ENCODE assay signal across 7 mouse cellular contexts in the genomic region with DNA sequence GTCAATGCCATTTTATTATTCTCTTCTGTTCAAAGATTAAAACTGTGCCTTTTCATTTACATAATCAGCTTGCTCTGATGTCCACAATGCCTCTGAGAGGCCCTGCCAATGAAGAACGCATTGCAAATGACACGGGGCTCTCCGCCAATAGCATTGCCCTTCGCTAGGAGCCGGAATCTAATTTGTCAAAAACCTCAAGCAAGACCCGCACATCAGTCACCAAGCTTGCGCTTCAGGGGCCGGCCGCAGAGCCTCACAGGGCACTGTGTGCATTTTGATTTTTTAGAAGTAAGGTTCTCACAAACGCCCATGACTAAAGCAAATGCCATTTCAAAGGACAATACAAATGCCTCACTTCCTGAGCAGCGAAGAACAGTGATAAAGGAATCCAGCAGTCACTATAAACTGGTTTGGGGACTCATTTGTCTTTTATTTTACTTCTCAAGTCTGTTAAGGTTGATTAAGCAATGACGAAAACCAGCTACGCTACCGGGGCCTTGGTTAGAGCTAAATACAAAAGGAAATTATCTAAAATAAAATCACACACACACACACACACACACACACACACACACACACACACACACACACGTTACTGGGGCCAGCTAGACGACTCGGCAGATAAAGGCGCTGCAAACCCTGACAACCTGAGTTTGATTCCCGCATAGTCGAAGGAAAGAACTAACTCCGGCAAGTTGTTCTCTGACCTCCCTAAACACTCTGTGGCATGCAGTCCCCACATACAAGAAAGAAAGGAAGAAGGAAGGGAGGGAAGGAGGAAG. TPM values are rescaled to one million over a fixed set of nuclear protein-coding genes. Genes with fewer than 3 reads are reported as not detected.
DNase-seq lines count a peak whose midpoint lies in the region; ATAC-seq lines count a peak whose summit lies in the region.

No protein-coding gene starts in this region.

- ATAC-seq in heart, embryonic 15.5 days (replicated peaks; ENCODE audit: insufficient number of reproducible peaks, insufficient read depth, low FRiP score, low read depth) = peak; percentile 82
- ATAC-seq in lung, embryonic 15.5 days (ENCODE audit: borderline replicate concordance, extremely low read depth, low FRiP score, low TSS enrichment) = peak; percentile 47; the same call in 1 of the 2 replicates

- DNase-seq in embryo, embryonic 10.5 days (ENCODE audit: low spot score) = peak; percentile 84
- peak; percentile 37 to 45 for DNase-seq in kidney, postnatal 36 days
- peak; percentile 75 to 83 for DNase-seq in right cerebral cortex, postnatal 10 days (ENCODE audit: low spot score in 2 of 2)
- no peak for DNase-seq in spleen, postnatal 36 days (ENCODE audit: low spot score in 2 of 2)

- H3K4me2 ChIP-seq in heart, embryonic 15.5 days = peak overlapping the region; percentile 49
- peak overlapping the region; percentile 40 for H3K4me2 ChIP-seq in lung, embryonic 15.5 days

- peak overlapping the region; percentile 21; the same call in 1 of the 2 replicates for H3K4me3 ChIP-seq in brown adipose tissue, adult 24 weeks (ENCODE audit: insufficient read depth, low read depth, low read length)
- H3K4me3 ChIP-seq in heart, embryonic 15.5 days = peak overlapping the region; percentile 24
- 0 out of 2 replicates have a peak overlapping the region, but pooled peaks have one; percentile 6 for H3K4me3 ChIP-seq in lung, embryonic 15.5 days

- 0 out of 2 replicates have a peak overlapping the region, but pooled peaks have one; percentile 3 for H3K9ac ChIP-seq in heart, embryonic 15.5 days
- no peak overlapping the region for H3K9ac ChIP-seq in lung, embryonic 15.5 days

- no peaks in the 10 kb centered on the region for H3K9me3 ChIP-seq in heart, embryonic 15.5 days (replicated peaks)
- H3K9me3 ChIP-seq in lung, embryonic 15.5 days = no peaks in the 10 kb centered on the region

- H3K4me1 ChIP-seq in brown adipose tissue, adult 24 weeks (ENCODE audit: control insufficient read depth, insufficient read depth, insufficient read length, low read length) = no peaks in the 10 kb centered on the region
- H3K4me1 ChIP-seq in heart, embryonic 15.5 days (replicated peaks) = peaks cover 6% of the 10 kb centered on the region
- peaks cover 12% of the 10 kb centered on the region; the same call in 1 of the 2 replicates for H3K4me1 ChIP-seq in lung, embryonic 15.5 days

- WGBS in heart, embryonic 15.5 days = 16% methylated on average over 21 of the region's 21 CpGs
- 12% methylated on average over 21 of the region's 21 CpGs for WGBS in lung, embryonic 15.5 days

- H3K27ac ChIP-seq in brown adipose tissue, adult 24 weeks (replicated peaks; ENCODE audit: low read depth, low read length) = no peak overlapping the region
- peak overlapping the region; percentile 52; the same call in 1 of the 2 replicates for H3K27ac ChIP-seq in heart, embryonic 15.5 days
- H3K27ac ChIP-seq in lung, embryonic 15.5 days = peak overlapping the region; percentile 24

- 0 out of 2 replicates have a peak, but pooled peaks cover 4% of the 10 kb centered on the region for H3K36me3 ChIP-seq in heart, embryonic 15.5 days
- peaks cover 4% of the 10 kb centered on the region; the same call in 1 of the 2 replicates for H3K36me3 ChIP-seq in lung, embryonic 15.5 days

- no peaks in the 10 kb centered on the region for H3K27me3 ChIP-seq in heart, embryonic 15.5 days
- H3K27me3 ChIP-seq in lung, embryonic 15.5 days = no peaks in the 10 kb centered on the region

RNA-seq across cellular contexts. Expression of a gene that starts 24.4 kb away (rescaled TPM):
- 3.6 and 4.6 TPM in 2 replicates for polyA plus RNA-seq in brown adipose tissue, adult 24 weeks (2012; ENCODE audit: insufficient read depth, insufficient read length, missing spikeins)
- polyA plus RNA-seq in heart, embryonic 15.5 days (2015; fragmentation: Nextera tagmentation; extraction: Ambion mirVana) = 77.8 and 78.2 TPM in 2 replicates
- polyA plus RNA-seq in lung, embryonic 15.5 days (2015; fragmentation: Nextera tagmentation; extraction: Ambion mirVana) = 94.4 and 106 TPM in 2 replicates

Comparison
In these comparisons a context has a peak if more than half of its experiments do, and no peak if none do; other contexts are left out.
1. DNase-seq: peak in embryo, embryonic 10.5 days (single experiment), kidney, postnatal 36 days (2 of 2) and right cerebral cortex, postnatal 10 days (2 of 2); none in spleen, postnatal 36 days (0 of 2).
2. RNA of a gene that starts 24.4 kb away (polyA plus RNA-seq): 94.4 to 106 TPM in lung, embryonic 15.5 days and 77.8 to 78.2 TPM in heart, embryonic 15.5 days; 3.6 to 4.6 TPM in brown adipose tissue, adult 24 weeks; every median in the first group is over 10 times any median in the second.
3. Peak in every context shown above with its lines, with median percentiles within 50 percentile points of each other: H3K4me3 ChIP-seq.